Mouse (Mus musculus) lung, embryonic 15.5 days (tissue): ENCODE measurements around the gene Mex3a. TPM values are rescaled to one million over a fixed set of nuclear protein-coding genes. Genes with fewer than 3 reads are reported as not detected.
A peak's percentile ranks its signal among the peaks of the same experiment; 100 is the strongest.

ENCODE experiments used
- ATAC-seq: fragments of 200-750 bp; cut with Nextera tagmentation; 2 replicates; pipeline ENCODE4 v1.8.0; 2017; ENCODE audit warnings: moderate number of reproducible peaks, borderline replicate concordance; ENCODE audit not compliant: low FRiP score, low TSS enrichment; ENCODE audit errors: extremely low read depth
- H3K27ac ChIP-seq: fragments of 300-500 bp; sonication (generic); 2 replicates; pipeline ENCODE4 v1.5.1; 2015; ENCODE audit warnings: moderate library complexity, mild to moderate bottlenecking, inconsistent platforms
- H3K27me3 ChIP-seq: fragments of 300-500 bp; sonication (generic); 2 replicates; pipeline ENCODE4 v1.6.1; 2015; ENCODE audit warnings: inconsistent platforms
- H3K36me3 ChIP-seq: fragments of 300-500 bp; sonication (generic); 2 replicates; pipeline ENCODE4 v1.6.1; 2015; ENCODE audit warnings: inconsistent platforms
- H3K4me1 ChIP-seq: fragments of 300-500 bp; sonication (generic); 2 replicates; pipeline ENCODE4 v1.6.1; 2015; ENCODE audit warnings: inconsistent platforms
- H3K4me2 ChIP-seq: fragments of 300-500 bp; sonication (generic); 2 replicates; pipeline ENCODE4 v1.6.1; 2015; ENCODE audit warnings: inconsistent platforms, mild to moderate bottlenecking, moderate library complexity
- H3K4me3 ChIP-seq: fragments of 300-500 bp; sonication (generic); 2 replicates; pipeline ENCODE4 v1.5.1; 2015; ENCODE audit warnings: mild to moderate bottlenecking, inconsistent platforms
- H3K9ac ChIP-seq: fragments of 300-500 bp; sonication (generic); 2 replicates; pipeline ENCODE4 v1.6.1; 2015; ENCODE audit warnings: inconsistent platforms
- H3K9me3 ChIP-seq: fragments of 300-500 bp; sonication (generic); 2 replicates; pipeline ENCODE4 v1.6.1; 2016; ENCODE audit warnings: inconsistent platforms
- WGBS: fragments of 180-500 bp; shearing (Covaris S2); methylation state at CpG from one replicate; pipeline ENCODE4 v1.1.7; 2015; 5-methylcytosine and 5-hydroxymethylcytosine counted together
- polyA plus RNA-seq: library from polyadenylated mRNA; unstranded; fragments of >200 nt; fragmentation: Nextera tagmentation; extraction: Ambion mirVana; gene quantifications from 2 replicates; pipeline ENCODE4 v1.2.1, GENCODE M21; 2015

Mex3a gene
- polyA plus RNA-seq, 1 experiment from 2014 or later: 15.8 TPM

DNA sequence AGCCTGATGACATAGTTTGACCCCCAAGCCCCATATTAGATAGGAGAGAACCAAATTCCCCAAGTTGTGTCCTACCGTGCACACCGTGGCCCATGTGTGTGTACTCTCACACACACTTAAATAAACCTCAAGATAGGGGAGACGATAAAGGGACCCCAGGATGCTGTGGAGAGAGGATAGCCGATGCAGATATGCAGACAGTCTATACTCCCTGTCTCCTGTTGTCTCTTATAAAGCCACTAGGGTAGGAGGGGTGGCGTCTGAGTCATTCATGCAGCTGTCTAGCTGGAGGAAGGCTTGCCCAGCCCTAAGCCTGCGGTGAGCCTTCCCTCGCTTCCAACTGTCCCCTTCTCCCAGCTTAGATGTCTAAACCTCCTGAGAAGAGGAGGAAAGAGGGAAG lies 32.1 kb upstream of the Mex3a start:
- Histone ChIP-seq H3K9me3 (no peaks in the 10 kb centered on the region), H3K4me3 (no peak overlapping the region), H3K27me3 (no peaks in the 10 kb centered on the region), H3K4me1 (peaks cover 43% of the 10 kb centered on the region), H3K27ac (no peak overlapping the region), H3K4me2 (no peak overlapping the region), H3K9ac (no peak overlapping the region), H3K36me3 (0 out of 2 replicates have a peak, but pooled peaks cover 5% of the 10 kb centered on the region)
- no peak for ATAC-seq
- WGBS: 78% methylated on average over 7 of the region's 7 CpGs

DNA sequence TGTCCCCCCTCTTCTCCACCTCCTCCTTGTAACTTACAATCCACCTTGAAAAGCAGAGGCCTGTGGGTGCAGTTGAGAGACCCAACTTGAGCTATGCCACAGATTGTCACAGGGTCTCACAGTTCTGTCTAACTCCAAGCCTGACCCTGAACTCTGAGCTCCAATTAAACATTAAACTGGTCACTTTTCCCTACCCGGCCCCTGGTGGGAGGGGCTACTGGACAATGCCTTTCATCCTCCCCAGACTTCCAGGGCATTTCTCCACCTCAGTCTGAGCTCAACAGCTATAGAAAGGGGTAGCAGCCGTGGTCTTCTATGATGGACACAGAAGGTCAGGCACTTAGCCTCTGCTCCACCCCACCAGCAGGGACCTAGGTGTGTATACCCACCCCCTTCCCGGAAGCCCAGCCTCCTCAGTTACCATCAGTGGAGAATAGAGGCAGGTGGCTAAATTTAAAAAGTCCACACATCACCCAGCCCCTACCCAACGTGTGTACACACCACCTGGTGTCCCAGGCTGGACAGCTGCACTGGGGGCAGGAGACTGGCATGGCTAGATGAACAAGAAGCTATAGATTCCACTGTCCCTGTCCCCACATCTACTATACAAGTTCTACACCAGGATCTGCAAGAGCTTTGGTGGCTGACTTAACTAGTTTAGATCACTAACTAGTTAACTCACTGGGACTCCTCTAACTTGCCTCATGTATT lies 31.4 kb upstream of the Mex3a start:
- Histone ChIP-seq H3K36me3 (0 out of 2 replicates have a peak, but pooled peaks cover 5% of the 10 kb centered on the region), H3K27me3 (no peaks in the 10 kb centered on the region), H3K27ac (no peak overlapping the region), H3K4me3 (0 out of 2 replicates have a peak overlapping the region, but pooled peaks have one; percentile 75), H3K9me3 (no peaks in the 10 kb centered on the region), H3K9ac (no peak overlapping the region), H3K4me1 (peaks cover 42% of the 10 kb centered on the region), H3K4me2 (peak overlapping the region; percentile 98)
- 39% methylated on average over 4 of the region's 4 CpGs for WGBS
- no peak for ATAC-seq

- Histone ChIP-seq H3K27me3 (no peaks in the 10 kb centered on the region), H3K9ac (peak overlapping the region; percentile 90), H3K36me3 (0 out of 2 replicates have a peak, but pooled peaks cover 5% of the 10 kb centered on the region), H3K4me2 (peak overlapping the region; percentile 98), H3K27ac (peak overlapping the region; percentile 84), H3K9me3 (no peaks in the 10 kb centered on the region), H3K4me3 (peak overlapping the region; percentile 75), H3K4me1 (peaks cover 42% of the 10 kb centered on the region)
- ATAC-seq: no peak
- 56% methylated on average over 6 of the region's 6 CpGs for WGBS
Measured at GRCm38 (mm10) chr3:88501366-88502030, 30.7 kb upstream of the Mex3a start.

- peak overlapping the region; percentile 75 for H3K4me3 ChIP-seq
Measured at GRCm38 (mm10) chr3:88502031-88502571, 30.1 kb upstream of the Mex3a start.

DNA sequence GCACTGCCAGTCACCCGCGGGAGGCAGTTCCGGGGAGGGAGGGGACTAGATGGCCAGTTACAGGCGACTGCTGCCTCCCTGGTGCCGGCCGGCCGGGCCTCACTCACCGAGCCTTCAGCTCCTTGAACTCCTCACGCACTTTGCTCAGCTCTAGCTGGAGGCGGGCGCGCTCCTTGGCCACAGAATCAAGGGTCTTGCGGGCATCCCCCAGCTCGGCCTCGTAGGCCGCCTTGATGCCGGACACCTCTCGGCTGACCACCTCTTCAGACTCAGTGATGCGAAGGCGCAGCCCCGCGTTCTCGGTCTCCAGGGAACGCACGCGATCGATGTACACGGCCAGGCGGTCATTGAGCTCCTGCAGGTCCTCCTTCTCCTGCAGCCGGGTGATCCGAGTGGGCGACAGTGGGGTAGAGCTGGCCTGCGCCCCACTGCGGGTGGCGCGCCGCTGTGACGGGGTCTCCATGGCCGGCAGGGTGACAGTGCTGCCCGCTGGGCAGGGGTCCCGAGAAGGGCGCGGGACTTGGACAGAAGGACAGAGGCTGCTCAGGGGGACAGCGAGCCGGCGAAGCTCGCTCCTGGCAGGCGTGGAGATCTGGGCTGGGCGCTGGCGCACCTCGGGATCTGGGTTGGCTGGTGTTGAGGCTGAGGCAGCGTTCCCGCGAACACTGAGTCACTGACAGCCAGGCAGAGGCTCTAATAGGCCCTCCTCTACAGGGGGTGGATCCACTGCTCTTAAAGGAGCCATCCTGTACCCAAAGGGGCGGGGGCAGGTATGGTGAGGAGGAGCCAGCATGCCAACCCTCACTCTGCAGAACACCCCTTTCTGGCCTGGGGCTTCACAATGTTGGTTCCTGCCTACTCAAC lies 29.3 kb upstream of the Mex3a start:
- under 1% methylated on average over 55 of the region's 55 CpGs for WGBS
- peaks cover 42% of the 10 kb centered on the region for H3K4me1 ChIP-seq

More at GRCm38 (mm10) chr3:88502031-88502571, 30.1 kb upstream of the Mex3a start:
- 16% methylated on average over 11 of the region's 11 CpGs for WGBS
- H3K27me3 ChIP-seq: no peaks in the 10 kb centered on the region
- H3K4me1 ChIP-seq: peaks cover 42% of the 10 kb centered on the region
- H3K9ac ChIP-seq: peak overlapping the region; percentile 90
- 0 out of 2 replicates have a peak, but pooled peaks cover 5% of the 10 kb centered on the region for H3K36me3 ChIP-seq
- H3K9me3 ChIP-seq: no peaks in the 10 kb centered on the region
- peak; percentile 13; the same call in 1 of the 2 replicates for ATAC-seq
- peak overlapping the region; percentile 98 for H3K4me2 ChIP-seq
- H3K27ac ChIP-seq: peak overlapping the region; percentile 84

DNA sequence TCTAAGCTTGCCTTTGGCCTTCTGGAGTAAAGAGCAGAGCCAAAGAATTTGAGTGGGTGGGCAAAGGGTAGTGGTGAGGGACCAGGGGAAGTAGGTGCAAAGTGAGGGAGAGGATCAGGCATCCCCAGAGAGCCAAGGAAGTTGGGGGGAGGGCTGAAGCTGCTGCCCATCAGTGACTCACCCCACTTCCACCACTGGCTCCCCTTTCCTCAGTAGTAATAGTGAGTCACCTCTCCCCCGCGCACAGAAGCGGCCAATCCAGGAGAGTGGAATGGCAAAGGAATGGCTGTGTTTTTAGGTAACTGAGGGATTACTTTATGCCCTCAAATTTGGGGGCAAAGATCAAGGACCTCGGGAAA lies 28.7 kb upstream of the Mex3a start:
- Histone ChIP-seq H3K36me3 (0 out of 2 replicates have a peak, but pooled peaks cover 3% of the 10 kb centered on the region), H3K4me3 (peak overlapping the region; percentile 75), H3K4me2 (peak overlapping the region; percentile 98), H3K9me3 (no peaks in the 10 kb centered on the region), H3K27ac (peak overlapping the region; percentile 84), H3K9ac (peak overlapping the region; percentile 90), H3K4me1 (peaks cover 42% of the 10 kb centered on the region), H3K27me3 (no peaks in the 10 kb centered on the region)
- peak; percentile 27; the same call in 1 of the 2 replicates for ATAC-seq
- WGBS: 18% methylated on average over 4 of the region's 4 CpGs

More for the DNA sequence above, 29.3 kb upstream of the Mex3a start:
- peak; percentile 90 for ATAC-seq
- 0 out of 2 replicates have a peak, but pooled peaks cover 3% of the 10 kb centered on the region for H3K36me3 ChIP-seq
- peak overlapping the region; percentile 75 for H3K4me3 ChIP-seq
- H3K9me3 ChIP-seq: no peaks in the 10 kb centered on the region
- H3K9ac ChIP-seq: peak overlapping the region; percentile 90
- H3K27ac ChIP-seq: peak overlapping the region; percentile 84
- no peaks in the 10 kb centered on the region for H3K27me3 ChIP-seq
- peak overlapping the region; percentile 98 for H3K4me2 ChIP-seq

- H3K9ac ChIP-seq: no peak overlapping the region
Measured at GRCm38 (mm10) chr3:88503881-88504746, 28.1 kb upstream of the Mex3a start.

GRCm38 (mm10) chr3:88505081-88505480 lies 27.1 kb upstream of the Mex3a start:
- 57% methylated on average over 6 of the region's 6 CpGs for whole genome bisulfite sequencing
- H3K27ac ChIP-seq: peak overlapping the region; percentile 50; the same call in 1 of the 2 replicates
- H3K27me3 ChIP-seq: no peaks in the 10 kb centered on the region
- no peaks in the 10 kb centered on the region for H3K9me3 ChIP-seq
- no peak overlapping the region for H3K9ac ChIP-seq
- H3K4me1 ChIP-seq: peaks cover 49% of the 10 kb centered on the region
- 0 out of 2 replicates have a peak, but pooled peaks cover 1% of the 10 kb centered on the region for H3K36me3 ChIP-seq
- no peak overlapping the region for H3K4me2 ChIP-seq
- H3K4me3 ChIP-seq: no peak overlapping the region
- no peak for ATAC-seq

More at GRCm38 (mm10) chr3:88503881-88504746, 28.1 kb upstream of the Mex3a start:
- Histone ChIP-seq H3K4me1 (peaks cover 43% of the 10 kb centered on the region), H3K4me3 (no peak overlapping the region), H3K27me3 (no peaks in the 10 kb centered on the region), H3K27ac (peak overlapping the region; percentile 84), H3K4me2 (no peak overlapping the region), H3K36me3 (0 out of 2 replicates have a peak, but pooled peaks cover 3% of the 10 kb centered on the region), H3K9me3 (no peaks in the 10 kb centered on the region)
- ATAC-seq: no peak
- WGBS: 45% methylated on average over 8 of the region's 8 CpGs

- no peaks in the 10 kb centered on the region for H3K9me3 ChIP-seq
- no peaks in the 10 kb centered on the region for H3K27me3 ChIP-seq
- no peaks in the 10 kb centered on the region for H3K36me3 ChIP-seq
- H3K4me2 ChIP-seq: no peak overlapping the region
- H3K4me3 ChIP-seq: no peak overlapping the region
- H3K9ac ChIP-seq: no peak overlapping the region
- H3K4me1 ChIP-seq: peaks cover 53% of the 10 kb centered on the region
- H3K27ac ChIP-seq: 0 out of 2 replicates have a peak overlapping the region, but pooled peaks have one; percentile 50
- 44% methylated on average over 7 of the region's 7 CpGs for WGBS
- ATAC-seq: no peak
Measured at GRCm38 (mm10) chr3:88505765-88506164, 26.4 kb upstream of the Mex3a start.

GRCm38 (mm10) chr3:88509250-88509649 lies 22.9 kb upstream of the Mex3a start:
- no peak for ATAC-seq

More at GRCm38 (mm10) chr3:88509250-88509649, 22.9 kb upstream of the Mex3a start:
- WGBS: 53% methylated on average over 3 of the region's 3 CpGs
- H3K9ac ChIP-seq: peak overlapping the region; percentile 24; the same call in 1 of the 2 replicates
- H3K4me3 ChIP-seq: peak overlapping the region; percentile 43
- H3K4me2 ChIP-seq: peak overlapping the region; percentile 60
- H3K9me3 ChIP-seq: no peaks in the 10 kb centered on the region
- H3K36me3 ChIP-seq: no peaks in the 10 kb centered on the region
- peak overlapping the region; percentile 92 for H3K27ac ChIP-seq
- H3K27me3 ChIP-seq: no peaks in the 10 kb centered on the region
- H3K4me1 ChIP-seq: peaks cover 56% of the 10 kb centered on the region
